Mouse (Mus musculus) CH12.LX (cell line): Measurements from ENCODE around the gene Plcb3.

ENCODE experiments used
- CTCF ChIP-seq, 2 experiments: IDR thresholded peaks in 1 of 2; conservative IDR thresholded peaks in 1 of 2; 2 replicates each; pipeline ENCODE4 v1.5.1; 2011 to 2012; ENCODE audit warnings: low read depth in 2 of 2, low read length in 2 of 2, improper control_type of control experiment in 1 of 2, inconsistent platforms in 1 of 2, mild to moderate bottlenecking in 1 of 2, moderate library complexity in 1 of 2
- EP300 ChIP-seq: IDR thresholded peaks from 2 replicates; pipeline ENCODE4 v1.6.1; 2011; ENCODE audit warnings: low read length, improper control_type of control experiment
- KAT2A ChIP-seq: IDR thresholded peaks from 2 replicates; pipeline ENCODE4 v1.6.1; 2012; ENCODE audit warnings: low read length, improper control_type of control experiment, inconsistent platforms; ENCODE audit not compliant: insufficient replicate concordance
- MAFK ChIP-seq: IDR thresholded peaks from 2 replicates; pipeline ENCODE4 v1.6.1; 2011; ENCODE audit warnings: low read length, improper control_type of control experiment; ENCODE audit not compliant: insufficient replicate concordance
- MXI1 ChIP-seq: IDR thresholded peaks from 2 replicates; pipeline ENCODE4 v1.6.1; 2011; ENCODE audit warnings: mild to moderate bottlenecking, low read depth, low read length, improper control_type of control experiment
- POLR2A ChIP-seq: IDR thresholded peaks from 2 replicates; pipeline ENCODE4 v1.6.1; 2011; ENCODE audit warnings: low read depth, mild to moderate bottlenecking, improper control_type of control experiment, low read length
- SIN3A ChIP-seq: IDR thresholded peaks from 2 replicates; pipeline ENCODE4 v1.6.1; 2012; ENCODE audit warnings: low read length, improper control_type of control experiment, inconsistent platforms
- TCF12 ChIP-seq: IDR thresholded peaks from 2 replicates; pipeline ENCODE4 v1.6.1; 2014; ENCODE audit warnings: low read depth, mild to moderate bottlenecking, inconsistent platforms, low read length, improper control_type of control experiment
- ZC3H11A ChIP-seq: IDR thresholded peaks from 2 replicates; pipeline ENCODE4 v1.6.1; 2012; ENCODE audit warnings: low read depth, mild to moderate bottlenecking, inconsistent platforms, low read length, improper control_type of control experiment

GRCm38 (mm10) chr19:6934195-6934977, 41.9 kb downstream of the Plcb3 start, which contains the start of gene Kcnk4:
- no peak for TF ChIP-seq TCF12
- TF ChIP-seq POLR2A = no peak
- no peak for TF ChIP-seq CTCF (conservative IDR thresholded peaks at IDR 0.05 in 1 of 2, IDR thresholded peaks at IDR 0.05 in 1 of 2; ENCODE audit: low read depth in 2 of 2, low read length in 2 of 2)
- no peak for TF ChIP-seq MXI1
- no peak for TF ChIP-seq MAFK
- TF ChIP-seq EP300 = no peak
- TF ChIP-seq KAT2A = no peak
- TF ChIP-seq ZC3H11A = no peak
- TF ChIP-seq SIN3A = no peak
